9 mouse cellular contexts compared by ENCODE assay signal in genomic region chr6:146170603-146171051, GRCm38 (mm10).
A peak's percentile ranks its signal among the peaks of the same experiment; 100 is the strongest.
DNase-seq lines count a peak whose midpoint lies in the region; ATAC-seq lines count a peak whose summit lies in the region.
"Had no signal": no experiment of that assay in that cellular context is flagged by ENCODE, and none has a peak within 500 bp of the region (broad histone marks: within the 10 kb centered on the region; RNA-seq: fewer than 3 reads in every experiment).

No protein-coding gene starts in this region.

- H3K4me3 ChIP-seq in heart, embryonic 10.5 days, result no peak overlapping the region
- no peak overlapping the region for H3K4me3 ChIP-seq in midbrain, embryonic 16.5 days (ENCODE audit: low read depth, low read length)
- H3K4me3 ChIP-seq: myocyte had no signal

- peaks cover 10% of the 10 kb centered on the region for H3K4me1 ChIP-seq in heart, embryonic 10.5 days
- H3K4me1 ChIP-seq in midbrain, embryonic 16.5 days (ENCODE audit: control insufficient read depth, insufficient read depth, low read length), result no peaks in the 10 kb centered on the region

- 80% methylated on average over 14 of the region's 14 CpGs for WGBS in heart, embryonic 10.5 days
- WGBS in midbrain, embryonic 16.5 days, result 87% methylated on average over 14 of the region's 14 CpGs

- peak; percentile 98 for DNase-seq in heart, adult 11 months
- no peak for DNase-seq in heart, embryonic 10.5 days (ENCODE audit: low spot score)
- DNase-seq in kidney, adult 11 months, result peak; percentile 17
- peak; percentile 41 to 56 for DNase-seq in lung, adult 18-20 months
- no peak for DNase-seq in thymus, postnatal 4 days

- no peaks in the 10 kb centered on the region for H3K9me3 ChIP-seq in heart, embryonic 10.5 days
- H3K9me3 ChIP-seq in midbrain, embryonic 16.5 days (replicated peaks; ENCODE audit: control insufficient read depth, low read length, poor library complexity, severe bottlenecking), result no peaks in the 10 kb centered on the region

- H3K9ac ChIP-seq in midbrain, embryonic 16.5 days (ENCODE audit: low read depth, low read length), result no peak overlapping the region

- H3K27me3 ChIP-seq in heart, embryonic 10.5 days (ENCODE audit: insufficient read depth, poor library complexity, severe bottlenecking), result no peaks in the 10 kb centered on the region; the same call in 1 of the 2 replicates
- no peaks in the 10 kb centered on the region for H3K27me3 ChIP-seq in midbrain, embryonic 16.5 days (ENCODE audit: control insufficient read depth, insufficient read depth, low read depth, low read length)

- no peak overlapping the region for H3K4me2 ChIP-seq in midbrain, embryonic 16.5 days (ENCODE audit: low read length)

- peaks cover 5% of the 10 kb centered on the region; the same call in 1 of the 2 replicates for H3K36me3 ChIP-seq in heart, embryonic 10.5 days
- no peaks in the 10 kb centered on the region for H3K36me3 ChIP-seq in midbrain, embryonic 16.5 days (ENCODE audit: control insufficient read depth, insufficient read depth, low read length)

- ATAC-seq in common myeloid progenitor, adult 5-6 weeks (replicated peaks; ENCODE audit: low read depth, poor library complexity, severe bottlenecking), result peak; percentile 87
- ATAC-seq in megakaryocyte-erythroid progenitor cell, adult 5-6 weeks (replicated peaks; ENCODE audit: low FRiP score, low TSS enrichment, poor library complexity, severe bottlenecking), result no peak
- no peak for ATAC-seq in midbrain, embryonic 16.5 days

- no peak overlapping the region for H3K27ac ChIP-seq in heart, embryonic 10.5 days
- no peak overlapping the region for H3K27ac ChIP-seq in midbrain, embryonic 16.5 days (ENCODE audit: low read length)

Comparison
In these comparisons a context has a peak if more than half of its experiments do, and no peak if none do; other contexts are left out.
1. DNase-seq: peak in heart, adult 11 months (single experiment), kidney, adult 11 months (single experiment) and lung, adult 18-20 months (2 of 2); none in heart, embryonic 10.5 days (single experiment) and thymus, postnatal 4 days (single experiment).